Mouse (Mus musculus) liver, embryonic 14.5 days (tissue): ENCODE measurements at regions not wholly inside any gene's neighbourhood (a gene's known extent, or its start where the extent isn't known, plus 50 kb on each side); places are given as distances from the start of the nearest gene placed in this dataset.

Experiments used
- CTCF ChIP-seq: IDR thresholded peaks from 2 replicates; pipeline ENCODE4 v1.5.1; 2016; ENCODE audit warnings: antibody characterized with exemption, low read depth, control low read depth
- EP300 ChIP-seq: IDR thresholded peaks from 2 replicates; pipeline ENCODE4 v1.6.1; 2016; ENCODE audit warnings: antibody characterized with exemption, low read depth

DNA sequence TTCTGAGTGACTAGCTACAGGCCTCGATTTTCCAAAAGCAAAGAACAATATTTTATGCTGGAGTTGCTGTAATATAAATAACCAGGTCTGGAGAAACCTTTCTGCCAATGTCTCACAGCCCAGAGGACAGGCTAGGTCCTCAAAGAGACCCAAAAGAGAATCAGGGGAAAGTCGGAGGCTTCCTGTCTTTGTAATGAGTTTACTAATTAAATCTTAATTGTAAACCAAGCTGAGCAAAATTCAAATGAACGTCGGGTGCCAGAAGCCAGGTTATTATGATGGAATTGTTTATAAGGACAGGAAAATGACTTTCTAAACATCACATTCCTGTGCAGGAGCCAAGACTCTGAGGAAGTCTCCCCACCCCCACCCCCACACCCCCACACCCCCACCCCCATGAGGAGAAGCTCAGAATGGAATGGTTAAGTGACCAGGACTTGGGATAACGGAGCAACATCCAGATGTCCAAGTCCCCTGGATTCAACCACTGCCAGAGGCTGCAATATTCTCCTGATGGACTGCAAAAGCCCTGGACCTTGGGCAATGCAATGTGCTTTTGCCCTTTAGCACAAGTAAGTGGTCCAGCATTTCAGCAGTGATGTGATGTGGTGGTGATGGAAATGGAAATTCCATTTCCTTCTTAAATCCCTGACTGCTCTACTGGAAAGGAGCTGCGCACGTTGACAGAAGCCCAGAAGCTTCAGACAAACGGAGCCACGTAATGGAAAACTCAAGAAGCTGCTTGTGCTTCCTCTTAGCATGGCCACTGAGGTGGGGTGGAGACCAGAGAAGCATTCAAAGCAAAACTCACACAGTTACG is 333.1 kb upstream of the 4930412O13Rik start:
- no peak for TF ChIP-seq CTCF
- TF ChIP-seq EP300: no peak
